Mouse (Mus musculus) T-helper 17 cell (primary cell): ENCODE measurements around the gene Fkbp10.

Experiments
- in situ Hi-C, 2 experiments: fragments of 300-600 bp; cut with MboI, MseI; formaldehyde crosslinking; loops; 1 replicate in 1 of 2; 2 replicates in 1 of 2; pipeline ENCODE4 v1.15.1; 2025; ENCODE audit warnings: high pct_unique_total_duplicates in 2 of 2

The Fkbp10 gene

DNA sequence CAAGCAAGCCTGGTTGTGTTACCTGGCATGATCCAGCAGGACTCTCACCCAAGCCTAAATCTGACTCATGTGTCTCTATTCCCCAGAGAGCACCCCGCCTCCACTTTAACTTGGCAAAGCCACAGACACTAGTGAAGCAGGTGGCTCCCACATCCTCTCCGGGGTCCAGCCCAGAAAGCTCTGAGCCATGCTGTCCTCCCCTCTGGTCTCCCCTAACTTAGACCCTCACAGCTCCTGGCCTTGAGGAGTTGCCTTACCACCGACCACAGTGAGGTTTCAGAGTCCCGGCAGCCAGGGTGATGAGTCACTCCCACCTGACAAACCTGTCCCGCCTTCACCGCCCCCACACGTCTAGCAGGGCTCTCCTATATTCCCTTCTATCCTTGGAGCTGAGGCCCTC lies 21.8 kb upstream of the Fkbp10 start:
- in situ Hi-C loops: no loop called here

DNA sequence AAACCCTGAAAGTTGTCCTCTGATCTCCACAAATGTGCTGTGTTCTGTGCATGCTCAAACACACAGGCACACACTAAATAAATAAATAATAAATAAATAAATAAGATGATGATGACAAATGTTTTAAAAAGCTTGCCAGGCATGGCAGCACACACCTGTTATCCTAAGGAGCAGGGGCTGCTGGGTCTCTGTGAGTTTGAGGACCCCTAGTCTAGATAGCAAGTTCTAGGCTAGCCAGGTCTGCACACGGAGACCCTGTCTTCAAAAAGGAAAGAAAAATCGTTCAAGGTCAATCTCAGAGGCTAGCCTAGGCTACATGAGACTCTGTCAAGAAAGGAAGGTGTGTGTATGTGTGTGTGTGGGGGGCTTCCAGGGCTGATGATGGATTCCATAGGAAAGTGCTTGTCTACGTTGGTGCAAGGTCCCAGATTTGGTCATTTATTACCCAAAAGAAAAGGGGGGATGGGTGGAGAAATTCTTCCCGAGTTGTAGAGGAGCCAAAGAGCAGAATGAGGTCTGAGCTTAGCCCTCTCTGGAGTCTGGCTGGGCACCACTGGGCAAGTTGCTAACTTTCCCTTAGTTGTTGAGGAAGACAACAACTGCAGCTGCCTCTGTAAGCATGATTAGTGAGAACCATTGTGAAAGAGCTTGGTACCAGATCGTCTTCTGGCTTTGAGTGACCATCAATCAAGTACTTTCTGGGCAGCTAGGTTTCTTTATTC lies 21.0 kb upstream of the Fkbp10 start:
- in situ Hi-C loops: no loop called here

DNA sequence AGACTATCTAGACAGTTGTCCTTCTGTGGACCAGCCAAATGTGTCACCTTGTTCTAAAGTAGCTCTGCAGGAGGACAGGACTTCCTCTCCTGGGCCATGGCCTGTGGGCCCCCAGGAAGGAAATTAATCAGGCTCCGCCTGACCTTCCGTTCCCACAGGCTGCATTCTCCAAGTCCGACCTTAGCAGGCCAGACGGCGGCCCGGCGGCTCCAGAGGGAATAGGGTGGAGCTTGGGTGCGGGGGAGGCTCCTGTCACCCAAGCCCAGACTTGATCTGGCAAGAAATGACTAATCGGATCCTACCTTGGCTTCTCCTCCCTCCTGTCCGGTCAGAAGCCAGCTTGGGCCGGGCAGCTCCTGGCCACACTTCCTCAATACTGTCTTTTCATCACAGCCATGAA lies 20.3 kb upstream of the Fkbp10 start:
- in situ Hi-C loops: no loop called here

DNA sequence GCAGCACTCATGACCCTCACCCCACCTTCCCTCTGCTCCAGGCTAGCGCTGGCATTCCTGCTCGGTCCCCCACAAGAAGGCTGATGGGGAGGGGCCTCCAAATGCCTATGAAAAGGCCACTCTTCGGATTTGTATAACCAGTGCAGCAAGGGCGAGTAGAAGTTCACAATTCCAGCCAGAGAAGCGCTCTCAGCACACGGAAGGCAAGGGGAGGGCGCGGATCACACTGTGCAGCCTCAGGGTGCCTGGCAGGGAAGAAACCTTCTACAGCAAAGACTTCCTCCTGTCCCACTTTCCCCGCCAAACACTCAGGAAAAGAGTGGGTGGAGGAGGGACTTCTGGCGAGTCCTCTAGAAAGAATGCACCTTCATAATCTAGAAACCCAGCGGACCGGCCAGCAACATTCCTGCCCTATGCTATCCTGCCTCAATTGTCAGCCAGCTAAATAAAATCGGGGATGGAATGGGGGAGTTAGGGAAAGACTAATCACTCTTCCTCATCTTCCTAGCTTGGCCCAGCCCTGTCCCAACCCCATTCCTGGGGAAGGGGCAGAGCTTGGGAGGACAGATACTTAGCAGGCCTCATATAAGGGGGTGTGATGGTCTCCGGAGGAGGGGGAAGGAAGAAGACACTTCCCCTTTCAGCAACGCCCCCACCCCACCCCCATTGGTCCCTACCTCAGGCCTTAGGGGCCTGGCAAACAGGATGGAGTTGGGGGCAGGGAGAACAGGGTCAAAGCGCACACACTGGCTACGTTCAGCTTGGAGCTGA lies 19.5 kb upstream of the Fkbp10 start:
- in situ Hi-C loops: no loop called here

DNA sequence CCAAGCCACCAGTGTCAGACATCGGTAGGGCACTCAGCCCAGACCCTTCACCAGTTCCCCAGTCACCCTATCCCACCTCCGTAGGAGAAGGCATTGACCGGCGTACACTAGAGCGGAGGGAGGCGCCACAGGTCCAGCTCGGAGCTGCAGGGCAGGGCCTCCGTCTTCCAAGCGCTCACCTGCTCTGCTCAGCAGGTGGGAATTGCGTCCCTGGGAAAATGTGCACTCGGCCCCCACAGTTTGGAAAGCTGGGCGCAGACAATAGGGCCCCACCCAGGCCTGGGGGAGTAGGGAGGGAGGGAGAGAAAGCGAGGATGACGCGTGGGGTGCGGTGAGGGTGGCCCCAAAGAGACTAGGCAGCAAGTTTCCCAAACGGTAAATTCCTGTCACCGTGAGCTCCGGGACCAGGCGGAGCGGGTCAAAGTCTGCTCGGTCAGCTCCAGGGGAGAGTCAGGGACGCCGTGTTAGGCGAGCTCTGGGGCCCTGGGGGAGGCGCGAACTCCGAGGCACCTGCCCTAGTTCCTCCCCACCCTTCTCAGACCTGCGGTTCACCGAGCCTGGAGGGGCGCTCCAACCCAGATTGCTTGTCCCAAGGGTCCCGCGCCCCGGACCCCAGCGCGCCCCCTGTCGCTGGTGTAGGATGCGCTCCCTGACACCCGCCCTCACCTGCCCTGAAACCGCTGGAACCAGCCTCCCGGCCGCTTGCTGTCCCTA lies 18.5 kb upstream of the Fkbp10 start:
- in situ Hi-C loops: no loop called here

DNA sequence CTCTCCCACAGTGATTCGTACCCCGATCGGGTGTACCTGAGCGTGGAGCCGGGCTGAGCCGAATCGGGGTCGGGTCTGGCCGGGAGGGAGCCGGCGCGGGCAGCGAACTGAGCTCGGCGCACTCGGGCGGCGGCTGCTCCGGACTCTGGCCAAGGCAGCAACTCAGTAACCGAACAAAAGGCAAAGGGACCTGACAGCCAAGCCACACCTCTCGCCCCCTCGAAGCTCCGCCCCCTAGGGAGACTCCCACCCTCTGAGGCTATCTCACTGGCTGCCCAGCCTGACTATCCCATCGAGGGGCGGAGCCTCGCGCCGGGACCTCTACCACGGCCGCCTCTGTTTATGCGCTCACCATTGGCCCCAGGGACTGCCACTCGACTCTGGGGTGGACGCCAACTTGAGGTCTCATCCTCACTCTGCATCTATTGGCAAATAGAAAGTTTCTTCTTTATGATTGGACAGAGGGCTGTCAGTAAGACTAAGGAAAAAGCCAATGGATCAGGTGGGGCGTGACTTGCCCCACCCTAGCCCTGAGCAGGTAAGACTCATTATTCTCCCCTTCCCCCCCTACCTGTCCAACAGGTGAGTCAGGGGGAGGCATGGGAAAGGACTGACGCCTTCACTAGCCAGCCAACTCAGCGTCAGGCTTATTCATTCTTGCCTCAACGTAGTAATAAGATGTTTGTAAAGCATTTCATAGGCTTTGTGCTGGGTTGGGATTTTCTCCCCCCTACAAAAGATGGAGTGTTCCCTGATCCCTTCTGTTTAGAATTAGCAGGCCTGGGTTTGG lies 17.7 kb upstream of the Fkbp10 start, which contains the start of gene Jup:
TSS of gene Jup (minus strand) at position 164 of the 790 bp plus-strand sequence.
- in situ Hi-C loops: no loop called here

DNA sequence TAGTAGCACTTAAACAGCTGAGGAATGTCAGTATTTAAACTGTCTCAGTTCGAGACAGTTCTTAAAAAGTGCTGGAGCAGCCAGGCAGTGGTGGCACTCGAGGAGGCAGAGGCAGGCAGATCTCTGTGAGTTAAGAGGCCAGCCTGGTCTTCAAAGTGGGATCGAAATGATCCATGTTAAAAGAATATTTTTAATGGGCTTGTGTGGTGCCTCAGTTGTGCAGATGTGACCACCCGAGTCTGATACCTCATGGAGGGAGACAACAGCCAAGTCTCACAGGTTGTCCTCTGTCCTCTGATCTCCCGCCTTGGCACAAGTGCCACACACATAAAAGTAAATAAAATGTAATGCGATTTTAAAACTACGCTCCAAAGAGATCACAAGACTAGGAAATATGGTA lies 17.0 kb upstream of the Fkbp10 start:
- in situ Hi-C loops: no loop called here

DNA sequence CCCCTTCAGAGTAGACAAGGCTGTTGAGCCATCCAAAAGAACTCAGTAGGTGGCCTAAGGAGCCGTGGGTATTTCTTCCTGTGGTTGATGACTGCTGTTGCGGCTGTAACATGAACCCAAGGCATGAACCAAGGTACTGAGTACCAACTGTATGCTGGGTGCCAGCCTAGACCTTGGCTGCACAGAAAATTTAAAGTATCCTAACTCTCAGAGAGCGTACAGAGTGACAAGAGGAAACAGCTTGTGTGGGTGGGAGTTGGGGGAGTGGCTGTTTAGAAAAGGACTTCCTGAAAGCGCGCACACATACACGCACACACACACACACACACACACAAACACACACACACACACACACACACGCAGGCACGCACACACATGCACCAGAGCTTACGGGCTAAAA lies 16.2 kb upstream of the Fkbp10 start:
- in situ Hi-C loops: no loop called here

DNA sequence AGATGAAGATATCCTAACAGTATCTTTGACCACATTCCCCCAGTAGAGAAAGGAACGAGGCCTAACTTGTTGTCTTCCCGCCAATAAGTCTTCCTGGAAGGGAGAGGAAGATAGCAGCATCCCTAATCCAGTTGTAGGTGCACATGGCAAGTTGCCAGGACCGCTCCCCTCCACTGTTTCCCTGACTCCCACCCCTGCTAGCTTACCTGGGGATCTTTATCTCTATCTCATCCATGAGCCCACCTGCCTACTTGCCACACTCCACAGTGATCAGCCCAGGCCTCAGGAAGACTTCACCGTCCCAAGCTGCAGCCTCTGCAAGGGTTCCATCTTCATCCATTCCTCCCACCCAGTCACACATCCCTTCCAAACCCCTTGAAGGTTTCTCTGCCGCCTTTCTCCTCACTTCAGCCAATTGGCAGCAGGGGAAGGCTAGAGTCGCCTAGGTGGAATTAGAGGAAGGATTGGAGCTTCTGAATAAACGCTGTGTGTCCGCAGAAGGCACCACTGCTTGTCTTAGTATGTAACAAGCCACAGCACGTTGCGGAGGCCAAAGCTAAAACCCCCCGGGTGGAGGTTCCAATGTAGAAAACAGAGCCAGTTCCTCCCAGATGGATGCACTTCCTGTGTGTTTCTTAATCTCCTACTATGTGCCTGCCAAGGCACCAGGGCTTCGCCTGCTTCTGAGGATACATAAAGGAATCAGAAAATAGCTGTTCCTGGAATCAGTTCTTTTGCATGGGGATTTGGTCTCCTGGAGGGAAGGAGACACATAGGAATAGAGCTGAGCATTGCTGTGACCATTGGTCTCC lies 15.6 kb upstream of the Fkbp10 start:
- in situ Hi-C loops: no loop called here

DNA sequence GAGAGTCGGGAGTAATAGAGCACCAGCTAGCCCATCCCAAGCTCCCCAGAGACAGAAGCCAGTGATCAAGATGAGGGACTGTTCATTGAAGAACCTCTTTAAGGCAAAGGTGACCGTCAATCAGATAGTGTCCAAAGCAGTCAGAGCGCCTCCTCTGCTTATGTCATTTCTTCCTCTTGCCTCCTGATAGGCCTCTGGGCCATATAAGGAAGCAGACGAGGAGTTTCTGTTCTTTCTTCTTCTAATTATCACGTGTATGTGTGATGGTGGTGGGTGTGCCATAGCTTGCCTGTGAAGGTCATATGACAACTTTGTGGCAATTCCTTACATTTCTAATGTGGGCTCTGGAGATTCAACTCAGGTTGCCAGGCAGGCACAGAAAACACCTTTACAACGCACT lies 14.7 kb upstream of the Fkbp10 start:
- in situ Hi-C loops: no loop called here

DNA sequence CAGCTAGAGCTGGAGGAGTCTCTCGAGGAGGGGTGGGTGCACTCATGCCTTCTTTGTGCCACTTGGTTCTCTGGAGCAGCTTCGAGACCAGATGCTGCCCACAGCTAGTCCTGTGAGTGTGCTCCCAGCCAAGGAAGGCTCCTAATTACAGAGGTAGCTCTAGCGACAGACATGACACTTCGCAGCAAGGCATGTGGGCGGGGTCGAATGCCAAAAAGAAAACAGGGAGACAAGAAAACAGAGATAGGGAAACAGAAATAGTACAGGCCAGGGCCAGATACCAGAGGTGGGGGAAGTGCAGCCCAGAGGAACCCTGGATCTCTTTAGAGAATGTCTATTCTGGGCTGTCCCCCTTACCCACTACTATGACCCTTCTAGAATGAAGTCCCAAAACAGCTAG lies 13.3 kb upstream of the Fkbp10 start:
- in situ Hi-C loops: no loop called here

DNA sequence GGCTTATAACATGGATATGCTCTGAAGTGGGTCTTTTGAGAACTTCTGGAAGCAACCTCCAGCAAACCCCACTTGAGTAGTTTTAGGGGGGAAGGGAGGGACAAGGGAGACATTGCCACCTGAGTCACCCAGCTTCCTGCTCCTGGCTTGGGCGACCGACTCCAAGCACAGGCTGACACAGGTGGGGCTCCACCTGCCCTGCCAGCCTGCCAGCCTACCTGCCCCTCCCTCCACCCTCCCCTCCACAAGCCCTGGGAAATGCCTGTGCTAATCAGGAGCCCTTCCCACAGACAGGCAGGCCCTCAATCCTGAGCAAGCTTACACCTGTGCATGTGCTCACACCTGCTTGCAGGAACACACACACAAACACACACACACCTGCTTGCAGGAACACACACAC lies 12.8 kb upstream of the Fkbp10 start:
- in situ Hi-C loops: no loop called here

DNA sequence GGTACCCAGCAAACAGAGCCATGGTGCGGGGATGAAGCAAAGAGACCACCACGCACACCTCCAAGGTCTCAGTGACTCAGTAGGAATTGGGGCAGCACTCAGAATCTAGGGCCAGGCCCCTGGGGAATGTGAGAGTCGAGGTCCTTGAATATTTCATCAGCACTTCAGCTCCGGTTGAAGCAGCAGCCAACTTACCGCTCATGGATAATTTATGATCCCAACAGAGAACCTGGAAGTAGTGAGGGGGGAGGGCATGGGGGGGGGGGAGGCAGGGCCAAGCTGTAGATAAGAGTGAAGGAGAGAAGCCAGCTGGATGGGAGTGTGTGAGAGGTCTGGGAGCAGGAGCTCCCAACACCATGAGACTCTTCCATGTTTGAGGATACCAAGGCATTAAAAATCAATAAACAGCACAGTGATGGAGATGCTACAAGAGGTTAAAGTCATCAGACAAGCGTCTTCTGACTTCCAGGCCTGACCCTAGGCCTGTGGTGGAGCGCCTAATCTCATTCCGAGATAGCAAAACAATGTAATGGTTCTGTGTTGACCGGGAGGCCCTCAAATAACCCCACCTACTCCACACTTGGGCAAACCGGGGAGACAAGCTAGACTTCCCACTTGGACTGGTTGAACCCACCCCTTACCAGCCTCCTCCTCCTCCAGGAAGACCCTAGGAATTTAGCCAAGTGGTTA lies 11.9 kb upstream of the Fkbp10 start:
- in situ Hi-C loops: no loop called here

DNA sequence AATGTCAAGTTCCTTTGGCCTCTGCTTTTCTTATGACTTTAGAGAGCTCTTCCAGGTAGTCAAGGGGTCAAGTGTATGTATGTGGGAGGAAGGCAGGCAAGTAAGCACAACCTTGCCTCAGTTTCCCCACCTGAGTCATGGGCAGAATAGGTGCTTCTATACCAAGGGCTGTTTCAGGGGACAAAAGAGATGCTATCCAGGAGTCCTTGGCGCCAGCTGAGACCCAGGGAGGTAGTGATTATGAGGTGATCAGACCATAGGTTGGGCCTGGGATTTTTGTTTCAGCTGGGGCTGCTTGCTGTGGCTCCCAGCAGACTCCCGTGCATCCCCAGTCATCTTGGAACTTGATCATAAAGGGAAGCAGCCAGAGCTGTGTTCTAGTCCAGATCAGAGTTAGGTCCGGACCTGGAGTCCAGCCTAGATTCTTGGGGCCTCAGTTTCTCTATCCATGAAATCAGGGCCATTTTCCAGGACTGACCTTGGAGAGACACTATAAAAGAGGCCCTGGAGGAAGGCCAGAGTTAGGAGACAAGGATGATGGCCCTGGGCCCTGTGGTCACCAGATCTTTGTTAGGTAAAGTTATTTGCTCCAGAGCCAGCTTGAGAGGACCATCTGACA lies 10.9 kb upstream of the Fkbp10 start:
- in situ Hi-C loops: no loop called here

DNA sequence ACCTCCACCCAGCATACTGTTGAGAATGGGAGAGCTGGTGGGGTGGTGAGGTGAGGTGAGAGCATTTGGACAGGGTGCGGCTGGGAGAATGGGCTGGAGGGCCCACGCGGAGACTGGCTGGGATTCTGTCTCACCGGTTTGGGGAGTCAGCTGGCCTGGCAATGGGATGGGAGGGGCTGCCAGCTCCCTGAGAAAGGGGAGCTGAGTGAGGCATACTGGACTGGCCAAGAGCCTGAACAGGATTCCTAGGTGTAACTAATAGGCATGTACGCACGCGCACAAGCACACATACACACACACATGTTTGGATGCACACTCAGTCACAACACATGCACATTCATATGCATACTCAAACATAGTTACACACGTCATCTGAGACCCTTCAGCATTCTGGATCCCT lies 9.2 kb upstream of the Fkbp10 start:
- in situ Hi-C loops: no loop called here

DNA sequence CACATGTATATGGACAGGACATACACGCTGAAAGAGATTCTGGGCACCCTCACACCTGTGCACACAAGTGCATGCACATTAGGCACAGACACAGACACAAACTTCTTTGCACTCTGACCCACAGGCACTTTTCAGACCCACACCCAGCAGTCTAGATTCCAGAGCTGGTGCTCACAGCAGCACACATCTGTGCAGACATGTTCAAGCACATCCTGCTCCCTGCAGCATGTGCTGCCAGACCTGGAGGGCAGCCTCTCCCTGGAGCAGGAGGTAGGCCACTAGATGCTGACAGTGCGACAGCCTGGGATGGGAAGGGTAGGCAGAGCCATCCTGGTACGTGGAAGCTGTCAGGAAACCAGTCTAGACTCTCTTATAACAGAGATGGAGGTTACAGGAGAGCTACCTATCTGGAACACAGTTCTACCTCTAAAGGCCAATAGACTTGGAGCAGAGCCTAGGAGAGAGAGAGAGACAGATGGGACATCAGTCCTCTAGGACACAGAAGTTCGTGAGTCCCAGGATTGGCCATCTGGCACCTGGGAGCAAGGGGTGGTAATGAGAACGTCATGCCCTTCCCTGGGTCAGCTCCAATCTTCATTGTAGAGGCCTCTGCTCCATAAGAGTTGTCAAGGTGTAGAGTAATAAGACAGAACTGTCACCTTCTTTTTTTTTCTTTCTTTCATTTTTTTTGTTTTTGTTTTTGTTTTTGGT lies 8.3 kb upstream of the Fkbp10 start:
- in situ Hi-C loops: no loop called here

DNA sequence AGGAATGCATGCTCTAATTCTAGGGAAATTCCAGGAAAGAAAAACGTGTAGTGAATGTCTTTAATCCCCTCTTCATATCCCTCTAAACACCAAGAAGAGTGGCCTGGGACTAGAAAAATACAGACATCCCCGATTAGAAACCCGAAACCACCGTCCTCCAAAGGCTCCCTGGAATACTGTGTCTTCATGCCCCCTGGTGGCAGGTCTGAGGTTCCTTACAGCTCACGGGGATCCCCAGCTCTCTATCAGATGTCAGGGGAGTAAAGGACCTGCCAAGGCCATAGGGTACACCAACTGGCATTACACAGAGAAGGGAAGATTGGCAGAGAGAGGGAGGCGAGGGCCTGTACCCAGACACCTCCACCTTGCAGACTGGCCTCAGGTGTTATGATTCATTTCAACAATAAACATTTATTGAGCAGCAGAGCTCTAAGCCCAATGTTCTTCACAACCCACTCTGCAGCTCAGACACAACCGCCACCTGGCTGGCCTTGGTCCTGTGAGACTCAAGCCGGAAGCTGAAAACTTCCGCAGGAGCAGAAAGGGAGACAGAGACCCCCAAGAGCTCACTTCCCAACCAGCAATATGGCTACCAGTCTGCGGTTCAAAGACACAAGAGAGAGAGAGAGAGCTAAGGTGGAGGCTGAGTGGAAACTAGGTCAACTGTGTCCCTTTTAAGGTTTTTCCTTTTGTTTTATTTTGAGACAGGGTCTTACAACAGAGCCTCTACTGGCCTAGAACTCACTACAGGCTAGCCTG lies 7.2 kb upstream of the Fkbp10 start:
- in situ Hi-C loops: no loop called here

DNA sequence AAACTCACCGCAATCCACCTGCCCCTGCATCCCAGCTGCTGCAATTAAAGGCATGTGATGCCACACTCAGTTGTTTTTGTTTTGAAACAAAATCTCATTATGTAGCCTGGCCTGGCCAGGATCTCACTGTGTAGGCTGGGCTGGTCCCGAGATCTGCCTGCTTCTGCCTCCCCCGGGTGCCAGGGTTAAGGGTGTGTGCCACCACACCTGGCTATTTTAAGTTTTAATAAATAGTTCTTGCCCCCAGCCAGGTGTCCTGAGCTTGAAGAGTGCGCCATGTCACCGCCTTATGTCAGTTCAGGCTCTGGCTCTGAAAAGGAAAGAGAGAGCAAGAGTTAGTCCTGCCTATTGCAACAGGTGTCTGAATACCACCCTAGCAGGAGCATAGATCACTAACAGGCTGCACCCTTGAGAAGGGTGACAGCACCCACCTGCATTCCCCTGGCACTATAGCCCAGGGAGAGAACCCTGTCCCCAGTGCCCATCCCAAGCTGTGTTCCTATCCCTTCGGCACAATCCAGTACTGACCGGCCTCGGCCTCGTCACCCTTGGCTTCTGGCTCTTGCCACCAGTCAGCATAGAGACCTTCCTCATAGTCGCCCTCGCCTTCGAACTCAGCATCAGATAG lies 6.5 kb upstream of the Fkbp10 start:
- in situ Hi-C loops: no loop called here
